Mouse (Mus musculus) heart, adult 2 months (tissue): ENCODE results near the gene Mtmr11.
A peak's percentile ranks its signal among the peaks of the same experiment; 100 is the strongest.

ENCODE experiments used
- CTCF ChIP-seq: fragments of 200-600 bp; IDR thresholded peaks from 2 replicates; pipeline ENCODE4 v1.8.1; 2022; ENCODE audit warnings: antibody characterized with exemption, mild to moderate bottlenecking, moderate library complexity
- EP300 ChIP-seq: fragments of 200-500 bp; IDR thresholded peaks from 2 replicates; pipeline ENCODE4 v1.6.1; 2011; ENCODE audit warnings: low read depth, low read length, control low read depth; ENCODE audit not compliant: insufficient read depth
- POLR2A ChIP-seq: fragments of 200-500 bp; IDR thresholded peaks from 2 replicates; pipeline ENCODE4 v1.6.1; 2011; ENCODE audit warnings: mild to moderate bottlenecking, low read depth, low read length, control low read depth; ENCODE audit not compliant: insufficient read depth

GRCm38 (mm10) chr3:96195616-96196313, 34.0 kb downstream of the Mtmr11 start:
- TF ChIP-seq EP300, result no peak
- 0 out of 2 replicates have a peak, but pooled peaks have one; percentile 29 for TF ChIP-seq POLR2A
- TF ChIP-seq CTCF, result peak; percentile 41
